Mouse (Mus musculus): ENCODE results near the gene Rad9b. TPM values are rescaled to one million over a fixed set of nuclear protein-coding genes. Genes with fewer than 3 reads are reported as not detected.

The Rad9b gene
- total and polyA plus RNA-seq, 3 experiments: 9.0 to 10.4 (median 10.3) TPM

DNA sequence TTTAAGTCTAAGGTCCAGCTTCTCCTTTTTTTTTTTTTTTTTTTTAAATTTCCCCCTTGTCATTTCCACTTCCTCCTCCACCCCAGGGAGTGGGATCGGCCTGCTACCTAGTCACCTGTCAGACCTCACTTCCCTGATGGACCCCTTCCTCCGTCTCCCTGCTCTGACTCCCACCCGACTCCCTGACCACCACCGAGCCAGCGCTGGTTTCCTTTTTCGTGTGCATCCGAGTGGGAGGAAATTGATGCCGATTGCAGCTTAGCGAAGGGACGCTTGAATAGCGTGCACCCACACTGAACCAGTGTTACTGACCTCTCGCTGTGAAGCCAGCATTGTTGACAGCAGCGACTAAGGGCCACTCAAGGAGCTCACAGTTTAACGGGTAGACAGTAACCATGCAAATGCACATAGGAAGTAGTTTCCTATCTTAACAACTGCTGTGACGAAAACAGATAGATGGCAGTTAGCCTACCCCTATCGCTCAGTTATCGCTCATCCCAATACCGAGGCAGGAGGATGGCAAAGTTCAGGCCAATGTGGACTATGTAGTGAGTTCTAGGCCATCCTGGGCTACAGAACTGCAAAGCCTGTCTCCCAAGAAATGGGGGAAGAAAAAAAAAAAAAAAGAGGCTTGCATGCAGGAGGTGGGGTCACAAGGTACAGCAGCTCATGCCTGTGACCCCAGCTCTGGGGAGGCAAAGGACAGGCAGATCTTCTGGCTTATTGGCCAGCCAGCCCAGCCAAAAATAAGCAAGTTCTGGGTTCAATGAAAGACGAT is 38.4 kb upstream of the Rad9b start:
- Histone ChIP-seq H3K9me3 (replicated peaks; ENCODE audit: low read length) (no peaks in the 10 kb centered on the region), H3K9ac (ENCODE audit: insufficient read depth, low read depth) (peak overlapping the region; percentile 87), H3K27ac (ENCODE audit: insufficient read depth, low read depth) (peak overlapping the region; percentile 2; the same call in 1 of the 2 replicates), H3K4me2 (ENCODE audit: insufficient read depth, low read depth, poor library complexity, severe bottlenecking) (peak overlapping the region; percentile 88), H3K36me3 (replicated peaks in 1 of 2; ENCODE audit: control insufficient read depth in 1 of 2, insufficient read depth in 1 of 2, low read length in 1 of 2) (peaks cover 18 to 25% of the 10 kb centered on the region in 2 experiments), H3K4me1 (ENCODE audit: control insufficient read depth in 1 of 2, insufficient read depth in 2 of 2) (peaks cover 2 to 31% of the 10 kb centered on the region in 2 experiments; a peak in 3 of 4 replicates), H3K4me3 (replicated peaks in 1 of 3; ENCODE audit: low read depth in 2 of 3, low read length in 2 of 3, poor library complexity in 1 of 3) (peak overlapping the region; percentile 75 to 91 (median 91)), H3K79me2 (replicated peaks; ENCODE audit: control insufficient read depth, extremely low read depth, insufficient read depth, poor library complexity, severe bottlenecking) (peaks cover 38% of the 10 kb centered on the region), H3K27me3 (replicated peaks) (no peaks in the 10 kb centered on the region)
- in situ Hi-C loops (cut with MboI; ENCODE audit: low pct_ligation_motif_present, low pct_unique_long_range_greater_than_20kb, low sequenced_read_pairs): no loop called here
- TF ChIP-seq MAZ (IDR thresholded peaks at IDR 0.05; ENCODE audit: low read depth, low read length): no peak
- TF ChIP-seq MAX (IDR thresholded peaks at IDR 0.05; ENCODE audit: low read length): no peak
- no peak for TF ChIP-seq SMC3 (IDR thresholded peaks at IDR 0.05; ENCODE audit: low read depth, low read length)
- no peak for TF ChIP-seq TCF12 (IDR thresholded peaks at IDR 0.05; ENCODE audit: low read depth, low read length)
- no peak for TF ChIP-seq GABPA (IDR thresholded peaks at IDR 0.05; ENCODE audit: insufficient replicate concordance, low read depth, low read length)
- no peak for TF ChIP-seq E2F4 (IDR thresholded peaks at IDR 0.05; ENCODE audit: insufficient replicate concordance, low read depth, low read length)
- no peak for TF ChIP-seq PAX5 (IDR thresholded peaks at IDR 0.05; ENCODE audit: low read length)
- no peak for TF ChIP-seq USF1 (IDR thresholded peaks at IDR 0.05; ENCODE audit: low read depth, low read length)
- 0 out of 2 replicates have a peak, but pooled peaks have one; percentile 2 for TF ChIP-seq SIN3A (IDR thresholded peaks at IDR 0.05; ENCODE audit: low read length)
- dilution Hi-C loops (cut with MboI; ENCODE audit: extremely low pct_ligation_motif_present, extremely low pct_unique_long_range_greater_than_20kb, low sequenced_read_pairs): no loop called here
- DNase-seq (ENCODE audit: extremely low read depth): peak; percentile 15

- Histone ChIP-seq H3K27me3 (replicated peaks) (no peaks in the 10 kb centered on the region), H3K9me3 (replicated peaks; ENCODE audit: low read length) (no peaks in the 10 kb centered on the region), H3K4me3 (replicated peaks in 1 of 3; ENCODE audit: low read depth in 2 of 3, low read length in 2 of 3, poor library complexity in 1 of 3) (peak within 1 kb of the TSS; percentile 75 to 91 (median 91)), H3K4me2 (ENCODE audit: insufficient read depth, low read depth, poor library complexity, severe bottlenecking) (peak within 1 kb of the TSS; percentile 88), H3K36me3 (replicated peaks in 1 of 2; ENCODE audit: control insufficient read depth in 1 of 2, insufficient read depth in 1 of 2, low read length in 1 of 2) (peaks cover 12 to 19% of the 10 kb centered on the region in 2 experiments), H3K79me2 (replicated peaks; ENCODE audit: control insufficient read depth, extremely low read depth, insufficient read depth, poor library complexity, severe bottlenecking) (peaks cover 33% of the 10 kb centered on the region), H3K4me1 (ENCODE audit: control insufficient read depth in 1 of 2, insufficient read depth in 2 of 2) (peaks cover 2 to 24% of the 10 kb centered on the region in 2 experiments; a peak in 3 of 4 replicates), H3K9ac (ENCODE audit: insufficient read depth, low read depth) (peak within 1 kb of the TSS; percentile 87), H3K27ac (ENCODE audit: insufficient read depth, low read depth) (peak within 1 kb of the TSS; percentile 2; the same call in 1 of the 2 replicates)
- dilution Hi-C loops (cut with MboI; ENCODE audit: extremely low pct_ligation_motif_present, extremely low pct_unique_long_range_greater_than_20kb, low sequenced_read_pairs): no loop called here
- DNase-seq (ENCODE audit: extremely low read depth): peak; percentile 88
- in situ Hi-C loops (cut with MboI; ENCODE audit: low pct_ligation_motif_present, low pct_unique_long_range_greater_than_20kb, low sequenced_read_pairs): no loop called here
- TF ChIP-seq RAD21 (IDR thresholded peaks at IDR 0.05; ENCODE audit: low read depth, low read length): peak; percentile 34
- no peak for TF ChIP-seq E2F4 (IDR thresholded peaks at IDR 0.05; ENCODE audit: insufficient replicate concordance, low read depth, low read length)
- TF ChIP-seq CHD2 (IDR thresholded peaks at IDR 0.05; ENCODE audit: low read length): no peak
- TF ChIP-seq POLR2A (IDR thresholded peaks at IDR 0.05; ENCODE audit: low read depth, low read length): peak; percentile 83
- TF ChIP-seq HCFC1 (IDR thresholded peaks at IDR 0.05; ENCODE audit: low read depth, low read length): peak; percentile 84
- peak; percentile 73; the same call in 1 of the 2 replicates for TF ChIP-seq KAT2A (IDR thresholded peaks at IDR 0.05; ENCODE audit: insufficient replicate concordance, low read length)
- peak; percentile 98 for TF ChIP-seq MAX (IDR thresholded peaks at IDR 0.05; ENCODE audit: low read length)
- TF ChIP-seq UBTF (IDR thresholded peaks at IDR 0.05; ENCODE audit: low read depth, low read length): no peak
- TF ChIP-seq RCOR1 (conservative IDR thresholded peaks at IDR 0.05; ENCODE audit: low read depth, low read length): 0 out of 2 replicates have a peak, but pooled peaks have one; percentile 35
- peak; percentile 88 for TF ChIP-seq MYC (IDR thresholded peaks at IDR 0.05; ENCODE audit: low read depth, low read length)
- TF ChIP-seq BHLHE40 (IDR thresholded peaks at IDR 0.05; ENCODE audit: low read depth, low read length): peak; percentile 96
- peak; percentile 21; the same call in 1 of the 2 replicates for TF ChIP-seq GABPA (IDR thresholded peaks at IDR 0.05; ENCODE audit: insufficient replicate concordance, low read depth, low read length)
- TF ChIP-seq POLR2AphosphoS2 (IDR thresholded peaks at IDR 0.05; ENCODE audit: low read depth, low read length): no peak
- no peak for TF ChIP-seq ZC3H11A (IDR thresholded peaks at IDR 0.05; ENCODE audit: low read depth, low read length)
- TF ChIP-seq MAZ (IDR thresholded peaks at IDR 0.05; ENCODE audit: low read depth, low read length): no peak
- no peak for TF ChIP-seq ZKSCAN1 (IDR thresholded peaks at IDR 0.05; ENCODE audit: borderline replicate concordance, low read depth, low read length)
- peak; percentile 75 for TF ChIP-seq TCF12 (IDR thresholded peaks at IDR 0.05; ENCODE audit: low read depth, low read length)
- peak; percentile 76 for TF ChIP-seq IRF4 (IDR thresholded peaks at IDR 0.05; ENCODE audit: low read depth, low read length)
- peak; percentile 74; the same call in 1 of the 2 replicates for TF ChIP-seq TBP (conservative IDR thresholded peaks at IDR 0.05; ENCODE audit: low read depth, low read length)
- no peak; the same call in none of the 2 replicates for TF ChIP-seq MXI1 (IDR thresholded peaks at IDR 0.05; ENCODE audit: low read depth, low read length)
- TF ChIP-seq MEF2A (IDR thresholded peaks at IDR 0.05; ENCODE audit: borderline replicate concordance, low read depth, low read length): peak; percentile 65; the same call in 1 of the 2 replicates
- no peak for TF ChIP-seq JUND (conservative IDR thresholded peaks at IDR 0.05; ENCODE audit: low read depth, low read length)
- TF ChIP-seq SMC3 (IDR thresholded peaks at IDR 0.05; ENCODE audit: low read depth, low read length): peak; percentile 64
- peak; percentile 80 for TF ChIP-seq SIN3A (IDR thresholded peaks at IDR 0.05; ENCODE audit: low read length)
- peak; percentile 48; the same call in 1 of the 2 replicates for TF ChIP-seq NRF1 (IDR thresholded peaks at IDR 0.05; ENCODE audit: low read depth, low read length)
- TF ChIP-seq MAFK (IDR thresholded peaks at IDR 0.05; ENCODE audit: insufficient replicate concordance, low read length): no peak
- TF ChIP-seq USF2 (conservative IDR thresholded peaks at IDR 0.05; ENCODE audit: low read depth, low read length): no peak
These were observed 37.8 kb upstream of the Rad9b start, which contains the start of gene Arpc3 for GRCm38 (mm10) chr5:122391786-122392180. Arpc3 (plus strand) TSS chr5:122391878.
